Mouse (Mus musculus) left cerebral cortex, postnatal 14 days (tissue): ENCODE measurements around the gene Adgrg3. TPM values are rescaled to one million over a fixed set of nuclear protein-coding genes. Genes with fewer than 3 reads are reported as not detected.

Source experiments
- DNase-seq, 2 experiments: peaks; one replicate each; pipeline ENCODE4 v3.0.0; 2021 to 2022; ENCODE audit warnings: low spot score in 2 of 2, mixed read lengths in 1 of 2
- intact Hi-C: fragments of 180-260 bp; cut with DNase I; formaldehyde crosslinking; loops from one replicate; pipeline ENCODE4 v1.15.1; 2025
- total RNA-seq, 2 experiments: library from RNA; stranded (reverse); gene quantifications; 2 replicates each; pipeline ENCODE4 v1.2.3; 2021

Adgrg3 gene
- total RNA-seq, 2 experiments from 2014 or later: 0.68 to 0.89 TPM

- DNase-seq: no peak
- intact Hi-C loops: no loop called here
Measured at GRCm38 (mm10) chr8:95059812-95060533, 42.5 kb downstream of the Adgrg3 start.

DNA sequence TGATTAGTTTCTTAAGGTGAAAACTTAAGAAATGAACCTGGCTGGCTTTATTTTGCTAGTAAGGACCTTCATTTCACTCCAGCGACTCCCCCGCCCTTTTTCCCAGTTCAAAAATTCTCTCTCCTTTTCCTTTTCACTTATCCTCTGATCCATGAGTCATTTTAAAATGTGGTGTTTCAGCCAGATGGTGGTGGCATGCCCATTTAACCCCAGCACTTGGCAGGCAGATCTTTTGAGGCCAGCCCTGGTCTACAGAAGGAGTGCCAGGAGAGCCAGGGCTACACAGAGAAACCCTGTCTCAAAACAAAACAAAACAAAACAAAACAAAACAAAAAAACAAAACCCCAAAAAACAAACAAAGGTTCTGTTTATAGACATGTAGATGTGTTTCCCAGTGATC lies 47.0 kb downstream of the Adgrg3 start:
- intact Hi-C loops: no loop called here
- DNase-seq: no peak

- peak; percentile 48 to 52 for DNase-seq
- intact Hi-C loops: no loop called here
Measured at GRCm38 (mm10) chr8:95067582-95067981, 50.1 kb downstream of the Adgrg3 start.

DNA sequence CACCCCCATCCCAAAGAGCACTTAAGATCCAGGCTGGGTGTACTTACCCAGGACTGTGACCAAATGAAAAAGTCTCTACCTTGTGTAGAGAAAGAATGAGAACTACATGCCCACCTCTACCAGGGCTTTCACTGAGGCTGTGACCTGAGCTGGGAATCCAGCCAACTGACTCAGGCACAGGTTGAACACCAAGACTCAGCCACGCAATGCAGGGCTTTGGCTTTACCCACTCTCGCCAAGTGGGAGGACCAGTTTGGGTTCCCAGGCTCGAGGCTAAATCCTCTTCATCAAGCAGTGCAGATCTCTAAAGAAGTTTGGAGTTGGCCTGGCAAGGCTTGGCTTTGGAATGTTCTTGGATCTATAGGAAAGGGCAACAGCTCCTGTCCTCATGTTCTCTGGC lies 58.0 kb downstream of the Adgrg3 start:
- intact Hi-C loops: loop anchor here (5.0 kb wide), 1 partner anchor 53 kb away; no protein-coding TSS in a partner anchor
- no peak for DNase-seq

DNA sequence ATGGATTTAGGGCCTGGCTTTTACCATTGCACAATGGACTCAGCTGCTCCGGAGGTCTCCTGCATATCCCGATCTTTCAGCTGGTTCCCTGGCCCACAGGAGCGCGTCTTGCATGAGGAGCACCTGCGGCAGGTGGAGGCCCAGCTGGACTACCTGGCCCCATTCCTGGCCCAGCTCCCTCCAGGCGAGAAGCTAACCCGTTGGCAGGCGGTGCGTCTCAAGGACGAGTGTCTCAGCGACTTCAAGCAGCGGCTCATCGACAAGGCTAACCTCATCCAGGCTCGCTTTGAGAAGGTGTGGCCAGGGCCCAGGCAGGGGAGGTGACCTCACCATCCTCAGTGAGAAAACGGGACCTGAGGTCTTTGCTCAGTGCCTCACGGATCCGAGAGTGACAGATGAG lies 58.7 kb downstream of the Adgrg3 start:
- DNase-seq: no peak
- intact Hi-C loops: loop anchor here (5.0 kb wide), 1 partner anchor 54 kb away; no protein-coding TSS in a partner anchor

- intact Hi-C loops: loop anchor here (5.0 kb wide), 1 partner anchor 56 kb away; no protein-coding TSS in a partner anchor
Measured at GRCm38 (mm10) chr8:95078055-95078454, 60.6 kb downstream of the Adgrg3 start.

DNA sequence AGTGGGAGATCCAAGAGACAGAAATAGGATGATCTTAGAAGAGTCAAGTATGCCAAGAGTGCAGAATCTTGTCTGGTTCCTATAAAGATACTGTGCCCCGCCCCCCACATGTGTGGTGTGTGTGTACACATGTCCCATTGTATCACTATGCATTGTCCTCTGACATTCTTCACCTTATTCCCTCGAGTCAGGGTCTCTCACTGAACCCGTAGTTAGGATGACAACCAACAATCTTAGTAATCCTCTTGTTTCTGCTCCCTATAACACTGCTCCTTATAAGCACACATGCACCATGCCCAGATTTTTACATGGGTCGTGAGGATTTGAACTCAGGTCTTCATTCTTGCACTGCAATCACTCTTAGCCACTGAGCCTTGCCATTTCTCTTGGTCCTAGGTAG lies 61.8 kb downstream of the Adgrg3 start:
- intact Hi-C loops: loop anchor here (5.0 kb wide), 1 partner anchor 57 kb away; no protein-coding TSS in a partner anchor
- no peak for DNase-seq

More at GRCm38 (mm10) chr8:95078055-95078454, 60.6 kb downstream of the Adgrg3 start:
- DNase-seq: no peak

- intact Hi-C loops: no loop called here
- peak; percentile 99 to 100 for DNase-seq
Measured at GRCm38 (mm10) chr8:95080381-95081341, 63.2 kb downstream of the Adgrg3 start, which contains the start of gene Katnb1. Gene Katnb1 (plus strand): TSS chr8:95081186.

GRCm38 (mm10) chr8:95081650-95082049 lies 64.2 kb downstream of the Adgrg3 start:
- no peak for DNase-seq
- intact Hi-C loops: no loop called here

DNA sequence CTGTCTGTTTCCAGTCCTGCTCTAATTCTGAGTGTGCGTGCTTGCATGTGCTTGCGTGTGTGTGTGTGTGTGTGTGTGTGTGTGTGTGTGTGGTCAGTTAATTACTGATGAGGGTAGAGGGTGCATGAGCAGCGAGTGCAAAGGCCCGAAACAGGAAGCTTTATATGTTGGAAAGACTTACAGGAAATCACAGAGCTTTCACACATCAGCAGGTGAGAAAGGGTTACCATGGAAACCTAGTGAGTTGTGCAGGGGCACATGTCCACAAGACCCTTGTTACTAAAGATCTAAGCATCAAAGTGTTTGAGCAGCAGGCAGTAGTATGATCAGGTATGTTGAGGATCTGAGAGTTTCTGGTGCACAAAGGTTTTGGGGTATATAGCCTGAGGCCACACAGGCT lies 66.8 kb downstream of the Adgrg3 start:
- intact Hi-C loops: no loop called here

GRCm38 (mm10) chr8:95084744-95085431 lies 67.4 kb downstream of the Adgrg3 start:
- intact Hi-C loops: loop anchor here (5.0 kb wide), 1 partner anchor 143 kb away; no protein-coding TSS in a partner anchor
- DNase-seq: no peak

More for the DNA sequence above, 66.8 kb downstream of the Adgrg3 start:
- no peak for DNase-seq

DNA sequence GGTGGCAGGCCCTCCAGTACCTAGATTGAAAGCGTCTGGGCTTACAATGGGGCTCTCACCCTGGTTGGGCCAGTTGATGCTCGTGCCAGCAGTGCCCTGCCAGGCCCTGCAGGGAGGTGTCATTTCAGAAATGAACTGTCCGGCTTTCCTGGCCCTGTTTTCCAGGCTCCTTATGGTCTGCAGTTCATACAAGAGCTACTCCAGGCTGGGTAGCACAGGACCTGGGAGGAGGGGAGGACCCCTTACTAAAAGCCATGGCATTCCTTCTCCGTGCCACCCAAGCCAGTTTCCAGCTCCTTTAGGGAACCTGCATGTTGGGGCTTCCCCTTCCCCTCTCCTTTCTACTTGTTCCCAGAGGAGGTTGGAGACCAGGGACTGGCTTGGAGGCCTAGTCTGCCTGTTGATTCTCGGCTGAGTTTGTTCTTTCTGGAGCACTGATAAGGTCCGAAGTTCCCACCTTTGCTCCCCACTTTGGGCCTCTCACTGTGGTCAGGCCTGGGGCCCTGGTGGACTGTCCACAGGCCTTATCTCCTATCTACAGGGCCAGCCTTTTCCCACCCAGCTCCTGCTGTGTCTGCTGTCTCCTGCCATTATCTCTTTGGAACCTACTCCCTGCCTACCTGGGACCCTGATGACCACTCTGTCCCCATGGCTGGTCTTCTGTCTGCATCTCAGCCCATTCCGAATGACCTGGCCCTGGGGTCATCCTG lies 68.1 kb downstream of the Adgrg3 start:
- DNase-seq: no peak
- intact Hi-C loops: loop anchor here (5.0 kb wide), 1 partner anchor 143 kb away; no protein-coding TSS in a partner anchor

- intact Hi-C loops: no loop called here
- no peak for DNase-seq
Measured at GRCm38 (mm10) chr8:95093574-95093973, 76.1 kb downstream of the Adgrg3 start.

Other genes with a start within 250 kb of the Adgrg3 start
- gene Cx3cl1, start 245.7 kb upstream of the Adgrg3 start, total RNA-seq: 100 to 1,000 TPM; 664 to 689 TPM
- gene Ccl17, start 207.2 kb upstream of the Adgrg3 start, total RNA-seq: 10 to 100 TPM; 17.7 to 18.3 TPM
- gene Coq9, start 179.4 kb upstream of the Adgrg3 start, total RNA-seq: 10 to 100 TPM; 77.1 to 81.3 TPM
- 10 to 100 TPM; 73.9 to 76.7 TPM for gene Ciapin1, start 179.3 kb upstream of the Adgrg3 start, total RNA-seq
- gene Polr2c, start 160.2 kb upstream of the Adgrg3 start, total RNA-seq: 10 to 100 TPM; 52.0 to 60.5 TPM
- gene Dok4, start 141.4 kb upstream of the Adgrg3 start, total RNA-seq: 10 to 100 TPM; 42.3 to 44.1 TPM
- 1 to 10 TPM; 2.0 to 2.4 TPM for gene Ccdc102a, start 99.6 kb upstream of the Adgrg3 start, total RNA-seq
- not detected for gene Adgrg5, start 94.0 kb upstream of the Adgrg3 start, total RNA-seq
- 100 to 1,000 TPM in 1 of 2 experiments, 10 to 100 TPM in 1; 93.3 to 110 TPM for gene Adgrg1, start 42.9 kb upstream of the Adgrg3 start, total RNA-seq
- gene Drc7, start 37.4 kb downstream of the Adgrg3 start, total RNA-seq: 1 to 10 TPM; 1.3 to 2.1 TPM
- 10 to 100 TPM; 43.9 to 47.2 TPM for gene Katnb1, start 63.5 kb downstream of the Adgrg3 start, total RNA-seq
- gene Kifc3, start 185.1 kb downstream of the Adgrg3 start, total RNA-seq: 10 to 100 TPM; 52.9 to 60.3 TPM